Mouse (Mus musculus): ENCODE data around the gene Kank2. TPM values are rescaled to one million over a fixed set of nuclear protein-coding genes. Genes with fewer than 3 reads are reported as not detected.
"Not testable (repeated sequence)": the region's sequence is repeated elsewhere in the genome, so short reads cannot be mapped to it uniquely, and the experiment has no call there.

The Kank2 gene
- polyA plus RNA-seq, 1 experiment from 2014 or later, result 21.1 TPM

- 89% methylated on average over 25 of the region's 25 CpGs for WGBS
- no peak overlapping the region for H3K4me2 ChIP-seq
- peaks cover 30% of the 10 kb centered on the region for H3K36me3 ChIP-seq
- ATAC-seq (ENCODE audit: insufficient read depth, low FRiP score, low read depth), result no peak
- no peak overlapping the region for H3K9ac ChIP-seq
- no peaks in the 10 kb centered on the region for H3K27me3 ChIP-seq (replicated peaks)
- H3K4me3 ChIP-seq (replicated peaks), result no peak overlapping the region
- H3K27ac ChIP-seq, result no peak overlapping the region
- peaks cover 48% of the 10 kb centered on the region for H3K4me1 ChIP-seq
- no peaks in the 10 kb centered on the region for H3K9me3 ChIP-seq
Measured at GRCm38 (mm10) chr9:21794925-21795324, 3.6 kb downstream of the Kank2 start.

GRCm38 (mm10) chr9:21794344-21794834 lies 4.2 kb downstream of the Kank2 start:
- 92% methylated on average over 18 of the region's 18 CpGs for WGBS
- no peak overlapping the region for H3K27ac ChIP-seq
- H3K4me1 ChIP-seq, result peaks cover 48% of the 10 kb centered on the region
- H3K4me3 ChIP-seq (replicated peaks), result no peak overlapping the region
- no peaks in the 10 kb centered on the region for H3K9me3 ChIP-seq
- ATAC-seq (ENCODE audit: insufficient read depth, low FRiP score, low read depth), result no peak
- no peak overlapping the region for H3K4me2 ChIP-seq
- H3K36me3 ChIP-seq, result peaks cover 30% of the 10 kb centered on the region
- H3K9ac ChIP-seq, result no peak overlapping the region
- H3K27me3 ChIP-seq (replicated peaks), result no peaks in the 10 kb centered on the region

GRCm38 (mm10) chr9:21793507-21793906 lies 5.0 kb downstream of the Kank2 start:
- H3K27me3 ChIP-seq (replicated peaks); H3K27ac ChIP-seq; H3K9ac ChIP-seq; ATAC-seq (ENCODE audit: insufficient read depth, low FRiP score, low read depth); H3K4me3 ChIP-seq (replicated peaks); H3K9me3 ChIP-seq; H3K4me2 ChIP-seq: not testable (repeated sequence)
- 93% methylated on average over 6 of the region's 6 CpGs for WGBS
- H3K4me1 ChIP-seq, result peaks cover 44% of the 10 kb centered on the region
- peaks cover 30% of the 10 kb centered on the region for H3K36me3 ChIP-seq

- no peak for ATAC-seq (ENCODE audit: insufficient read depth, low FRiP score, low read depth)
- Histone ChIP-seq H3K27ac (no peak overlapping the region; the same call in 1 of the 2 replicates), H3K4me1 (peaks cover 41% of the 10 kb centered on the region), H3K4me2 (peak overlapping the region; percentile 37), H3K9me3 (no peaks in the 10 kb centered on the region), H3K9ac (no peak overlapping the region), H3K4me3 (replicated peaks) (peak overlapping the region; percentile 12; the same call in 1 of the 2 replicates), H3K36me3 (peaks cover 30% of the 10 kb centered on the region), H3K27me3 (replicated peaks) (no peaks in the 10 kb centered on the region)
- WGBS, result 38% methylated on average over 8 of the region's 8 CpGs
Measured at GRCm38 (mm10) chr9:21792644-21793043, 5.9 kb downstream of the Kank2 start.

- Histone ChIP-seq H3K4me3 (replicated peaks) (0 out of 2 replicates have a peak overlapping the region, but pooled peaks have one; percentile 1), H3K9me3 (no peaks in the 10 kb centered on the region), H3K36me3 (peaks cover 30% of the 10 kb centered on the region), H3K9ac (no peak overlapping the region), H3K4me1 (peaks cover 33% of the 10 kb centered on the region), H3K4me2 (0 out of 2 replicates have a peak overlapping the region, but pooled peaks have one; percentile 8), H3K27me3 (replicated peaks) (no peaks in the 10 kb centered on the region), H3K27ac (0 out of 2 replicates have a peak overlapping the region, but pooled peaks have one; percentile 26)
- ATAC-seq (ENCODE audit: insufficient read depth, low FRiP score, low read depth), result no peak
- 62% methylated on average over 8 of the region's 8 CpGs for WGBS
Measured at GRCm38 (mm10) chr9:21791861-21792260, 6.7 kb downstream of the Kank2 start.

GRCm38 (mm10) chr9:21788234-21788633 lies 10.3 kb downstream of the Kank2 start:
- WGBS, result 76% methylated on average over 9 of the region's 9 CpGs
- H3K4me1 ChIP-seq, result peaks cover 17% of the 10 kb centered on the region

GRCm38 (mm10) chr9:21787654-21788053 lies 10.9 kb downstream of the Kank2 start:
- no peaks in the 10 kb centered on the region for H3K9me3 ChIP-seq
- no peak overlapping the region for H3K4me2 ChIP-seq
- no peak overlapping the region for H3K4me3 ChIP-seq (replicated peaks)
- H3K36me3 ChIP-seq, result peaks cover 2% of the 10 kb centered on the region; the same call in 1 of the 2 replicates
- WGBS, result 66% methylated on average over 5 of the region's 5 CpGs
- no peak overlapping the region for H3K27ac ChIP-seq
- no peaks in the 10 kb centered on the region for H3K27me3 ChIP-seq (replicated peaks)
- H3K9ac ChIP-seq, result no peak overlapping the region
- no peak for ATAC-seq (ENCODE audit: insufficient read depth, low FRiP score, low read depth)
- H3K4me1 ChIP-seq, result peaks cover 11% of the 10 kb centered on the region

More at GRCm38 (mm10) chr9:21788234-21788633, 10.3 kb downstream of the Kank2 start:
- no peak overlapping the region for H3K27ac ChIP-seq
- ATAC-seq (ENCODE audit: insufficient read depth, low FRiP score, low read depth), result no peak
- no peaks in the 10 kb centered on the region for H3K9me3 ChIP-seq
- H3K27me3 ChIP-seq (replicated peaks), result no peaks in the 10 kb centered on the region
- no peak overlapping the region for H3K9ac ChIP-seq
- H3K4me3 ChIP-seq (replicated peaks), result no peak overlapping the region
- H3K36me3 ChIP-seq, result peaks cover 7% of the 10 kb centered on the region; the same call in 1 of the 2 replicates
- no peak overlapping the region for H3K4me2 ChIP-seq

- WGBS, result 16% methylated on average over 6 of the region's 6 CpGs
- no peak overlapping the region for H3K9ac ChIP-seq
- H3K27ac ChIP-seq, result no peak overlapping the region
- peaks cover 2% of the 10 kb centered on the region; the same call in 1 of the 2 replicates for H3K36me3 ChIP-seq
- H3K9me3 ChIP-seq, result no peaks in the 10 kb centered on the region
- H3K4me3 ChIP-seq (replicated peaks), result no peak overlapping the region
- H3K27me3 ChIP-seq (replicated peaks), result no peaks in the 10 kb centered on the region
- no peak overlapping the region for H3K4me2 ChIP-seq
- H3K4me1 ChIP-seq, result peaks cover 4% of the 10 kb centered on the region
- peak; percentile 23; the same call in 1 of the 2 replicates for ATAC-seq (ENCODE audit: insufficient read depth, low FRiP score, low read depth)
Measured at GRCm38 (mm10) chr9:21786906-21787305, 11.6 kb downstream of the Kank2 start.

- not testable (repeated sequence) for ATAC-seq (ENCODE audit: insufficient read depth, low FRiP score, low read depth); H3K36me3 ChIP-seq; H3K4me3 ChIP-seq (replicated peaks); H3K27me3 ChIP-seq (replicated peaks); H3K9ac ChIP-seq; H3K4me2 ChIP-seq; H3K9me3 ChIP-seq; H3K4me1 ChIP-seq; H3K27ac ChIP-seq
- WGBS, result 91% methylated on average over 2 of the region's 2 CpGs
Measured at GRCm38 (mm10) chr9:21786309-21786708, 12.2 kb downstream of the Kank2 start.

- Histone ChIP-seq H3K4me2 (no peak overlapping the region), H3K4me1 (no peaks in the 10 kb centered on the region), H3K4me3 (replicated peaks) (no peak overlapping the region), H3K27ac (no peak overlapping the region; the same call in 1 of the 2 replicates), H3K9me3 (no peaks in the 10 kb centered on the region), H3K9ac (no peak overlapping the region), H3K36me3 (peaks cover 16% of the 10 kb centered on the region), H3K27me3 (replicated peaks) (no peaks in the 10 kb centered on the region)
- ATAC-seq (ENCODE audit: insufficient read depth, low FRiP score, low read depth), result no peak
- 78% methylated on average over 7 of the region's 7 CpGs for WGBS
Measured at GRCm38 (mm10) chr9:21784517-21785307, 13.8 kb downstream of the Kank2 start.

GRCm38 (mm10) chr9:21781657-21782468 lies 16.7 kb downstream of the Kank2 start:
- H3K36me3 ChIP-seq, result peaks cover 39% of the 10 kb centered on the region
- no peak for ATAC-seq (ENCODE audit: insufficient read depth, low FRiP score, low read depth)
- no peak overlapping the region for H3K4me2 ChIP-seq
- no peaks in the 10 kb centered on the region for H3K4me1 ChIP-seq
- H3K27me3 ChIP-seq (replicated peaks), result no peaks in the 10 kb centered on the region
- no peak overlapping the region for H3K27ac ChIP-seq
- 72% methylated on average over 15 of the region's 15 CpGs for WGBS
- no peaks in the 10 kb centered on the region for H3K9me3 ChIP-seq
- no peak overlapping the region for H3K4me3 ChIP-seq (replicated peaks)
- no peak overlapping the region for H3K9ac ChIP-seq

Data from stomach, embryonic 15.5 days (tissue).